Mouse (Mus musculus): ENCODE measurements around the gene Nwd1.
A peak's percentile ranks its signal among the peaks of the same experiment; 100 is the strongest.
"Not testable (repeated sequence)": the region's sequence is repeated elsewhere in the genome, so short reads cannot be mapped to it uniquely, and the experiment has no call there.

Gene Nwd1

DNA sequence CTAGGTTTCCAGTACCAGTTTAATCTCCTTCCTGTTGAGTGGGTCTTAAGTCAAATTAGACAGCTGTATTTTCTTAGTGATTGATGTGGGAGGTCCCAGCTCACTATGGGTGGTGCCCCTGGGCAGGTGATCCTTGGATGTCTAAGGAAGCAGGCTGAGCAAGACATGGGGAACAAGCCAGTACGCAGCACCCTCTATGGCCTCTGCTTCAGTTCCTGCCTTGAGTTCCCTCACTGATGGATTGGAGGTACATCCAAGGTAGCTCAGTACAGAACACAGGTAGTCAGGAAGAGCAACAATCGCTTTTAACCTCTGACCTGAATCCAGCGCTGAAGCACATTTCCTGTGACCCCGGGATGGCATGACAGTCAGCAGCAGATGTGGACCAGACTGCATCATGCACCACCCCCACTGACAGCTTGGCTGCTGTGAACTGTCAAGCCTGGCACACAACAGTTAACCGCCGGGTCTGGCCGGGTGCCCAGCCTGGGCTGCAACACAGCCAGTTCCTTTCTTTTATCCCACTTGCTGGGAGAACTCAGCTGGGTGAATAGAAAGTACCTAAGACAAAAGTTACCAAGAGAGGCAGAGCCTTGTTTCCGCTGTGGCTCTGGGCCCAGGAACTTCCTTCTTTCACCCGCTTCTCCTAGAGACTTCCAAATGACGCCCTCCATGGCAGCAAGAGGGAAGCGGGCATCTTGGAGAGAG is at the start of gene Nwd1:
Gene Nwd1 (plus strand): TSS at position 652 of the 708 bp plus-strand sequence.
- DNase-seq (ENCODE audit: low spot score) = no peak

DNA sequence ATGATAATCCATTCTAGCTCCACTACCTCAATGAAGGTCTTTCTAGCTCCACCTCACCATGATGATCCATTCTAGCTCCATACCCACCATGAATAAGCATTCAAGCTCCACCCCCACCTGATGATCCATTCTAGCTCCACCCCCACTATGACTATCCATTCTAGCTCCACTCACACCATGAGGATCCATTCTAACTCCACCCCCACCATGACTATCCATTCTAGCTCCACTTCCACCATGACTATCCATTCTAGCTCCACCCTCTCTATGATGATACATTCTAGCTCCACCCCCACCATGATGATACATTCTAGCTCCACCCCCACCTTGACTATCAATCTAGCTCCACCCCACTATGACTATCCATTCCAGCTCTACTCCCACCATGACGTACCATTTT is 3.6 kb upstream of the Nwd1 start:
- no peak for DNase-seq (ENCODE audit: low spot score)

DNA sequence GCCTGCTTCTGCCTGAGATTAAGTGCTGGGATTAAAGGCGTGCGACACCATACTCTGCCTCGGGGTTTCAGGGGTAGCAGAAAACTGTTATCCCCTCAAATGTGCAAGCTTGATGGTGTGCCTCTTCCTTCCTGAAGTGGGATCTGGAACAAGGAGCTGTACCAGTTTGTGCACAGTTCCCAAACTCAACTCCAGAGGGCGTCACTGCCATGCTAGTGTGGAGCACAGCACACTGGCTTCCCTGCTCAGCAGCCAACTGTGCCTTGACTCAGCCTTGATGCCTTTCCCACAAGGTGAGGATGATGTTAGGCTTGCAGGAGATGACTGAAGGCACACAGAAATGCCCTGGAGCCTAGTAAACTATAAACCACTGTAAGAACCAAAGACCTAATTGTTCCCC is 1.9 kb upstream of the Nwd1 start:
- DNase-seq (ENCODE audit: low spot score) = no peak

GRCm38 (mm10) chr8:72646768-72647143 is 245 bp downstream of the Nwd1 start:
- no peak for DNase-seq (ENCODE audit: low spot score)

DNA sequence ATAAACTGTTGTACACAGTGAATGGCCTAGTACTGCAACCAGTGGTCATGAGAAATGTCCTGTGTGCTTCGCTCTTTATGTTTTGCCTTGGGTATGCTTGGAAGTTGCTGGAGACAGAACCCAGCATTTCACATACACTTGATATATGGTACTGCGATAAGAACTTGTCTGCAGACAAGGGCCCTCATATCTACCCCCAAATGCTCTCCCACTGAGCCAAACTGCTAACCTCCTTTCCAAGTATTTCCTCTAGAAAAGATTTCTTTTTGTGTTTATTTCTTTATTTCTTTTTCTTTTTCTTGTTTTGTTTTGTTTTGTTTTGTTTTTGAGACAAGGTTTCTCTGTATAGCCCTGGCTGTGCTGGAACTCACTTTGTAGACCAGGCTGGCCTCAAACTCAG is 4.2 kb downstream of the Nwd1 start:
- no peak for DNase-seq (ENCODE audit: low spot score)

GRCm38 (mm10) chr8:72654565-72655521 is 8.3 kb downstream of the Nwd1 start:
- DNase-seq (ENCODE audit: low spot score) = peak; percentile 76

DNA sequence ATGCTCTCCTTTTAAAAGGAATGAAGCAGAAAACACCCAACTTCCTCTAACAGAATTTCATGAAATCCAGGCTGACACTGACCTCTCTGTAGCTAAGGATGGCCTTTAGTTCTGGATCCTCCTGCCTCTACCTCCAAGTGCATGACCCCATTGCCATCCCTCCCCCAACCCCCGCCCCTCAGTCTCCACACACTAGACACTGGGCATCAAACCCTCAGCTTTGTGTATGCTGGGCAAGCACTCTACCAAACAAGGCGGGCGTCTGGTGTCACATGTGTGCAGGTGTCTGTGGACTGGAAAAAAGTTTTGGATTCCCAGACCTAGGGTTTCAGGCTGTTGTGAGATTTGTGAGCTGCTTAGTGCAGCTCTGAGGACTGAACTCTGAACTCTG is 9.0 kb downstream of the Nwd1 start:
- no peak for DNase-seq (ENCODE audit: low spot score)

GRCm38 (mm10) chr8:72659967-72660366 is 13.5 kb downstream of the Nwd1 start:
- DNase-seq (ENCODE audit: low spot score) = no peak

- no peak for DNase-seq (ENCODE audit: low spot score)
Observed at GRCm38 (mm10) chr8:72664107-72664652, 17.7 kb downstream of the Nwd1 start.

DNA sequence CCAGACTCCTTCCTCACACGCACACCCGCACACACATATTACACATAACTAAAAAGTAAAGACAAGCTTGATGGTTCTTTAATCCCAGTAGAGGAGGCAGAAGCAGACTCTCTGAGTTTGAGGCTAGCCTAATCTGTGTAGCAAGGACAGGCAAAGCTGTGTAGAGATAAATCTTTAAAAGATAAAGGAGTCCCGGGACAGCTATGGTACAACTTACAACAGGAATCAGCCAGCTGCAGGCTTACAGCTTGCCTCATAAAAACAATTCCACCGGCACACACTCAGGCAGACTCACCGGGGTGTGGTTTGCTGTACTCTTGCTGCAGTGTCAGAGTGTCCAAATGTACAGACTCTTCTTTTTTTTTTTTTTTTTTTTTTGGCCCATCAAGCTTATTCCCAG is 18.2 kb downstream of the Nwd1 start:
- no peak for DNase-seq (ENCODE audit: low spot score)

GRCm38 (mm10) chr8:72665405-72665804 is 18.9 kb downstream of the Nwd1 start:
- DNase-seq (ENCODE audit: low spot score) = no peak

DNA sequence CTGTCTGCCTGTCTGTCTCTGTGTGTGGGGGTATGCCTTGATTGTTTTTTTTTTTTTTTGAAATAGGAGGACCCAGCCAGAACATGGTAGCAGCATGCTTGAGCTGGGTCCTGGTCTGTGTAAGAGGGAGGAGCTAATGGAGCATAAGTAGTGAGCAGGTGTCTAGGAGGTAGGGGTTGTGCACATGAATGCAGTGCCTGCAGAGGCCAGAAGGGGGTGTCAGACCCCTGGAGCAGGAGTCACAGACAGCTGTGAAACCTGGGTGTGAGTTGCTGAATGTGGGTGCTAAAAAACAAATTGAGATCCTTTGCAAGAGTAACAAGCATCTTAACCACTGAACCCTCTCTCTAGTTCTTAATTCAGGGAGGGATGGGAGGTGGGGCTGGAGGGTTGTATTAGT is 22.4 kb downstream of the Nwd1 start:
- DNase-seq (ENCODE audit: low spot score) = no peak

GRCm38 (mm10) chr8:72672802-72673201 is 26.3 kb downstream of the Nwd1 start:
- no peak for DNase-seq (ENCODE audit: low spot score)

DNA sequence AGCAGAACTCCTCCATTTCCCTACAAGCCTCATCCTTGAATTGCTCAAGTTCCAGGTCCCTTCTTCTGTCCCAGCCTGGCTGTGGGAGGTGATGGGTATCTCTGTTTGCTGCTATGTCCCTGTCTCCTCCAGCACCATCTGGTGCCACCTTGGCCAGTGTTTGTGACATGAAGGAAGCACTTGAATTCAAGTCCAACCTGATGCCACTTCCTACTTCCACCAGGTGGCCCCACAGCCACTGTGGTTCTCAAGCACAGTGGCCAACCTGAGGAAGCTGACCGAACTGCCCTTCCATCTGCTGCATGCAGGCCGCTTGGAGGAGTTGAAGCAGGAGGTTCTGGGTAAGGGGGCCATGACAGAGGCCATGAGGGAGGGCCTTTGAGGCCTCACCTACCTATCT is 27.7 kb downstream of the Nwd1 start:
- no peak for DNase-seq (ENCODE audit: low spot score)

GRCm38 (mm10) chr8:72676436-72676835 is 29.9 kb downstream of the Nwd1 start:
- no peak for DNase-seq (ENCODE audit: low spot score)

DNA sequence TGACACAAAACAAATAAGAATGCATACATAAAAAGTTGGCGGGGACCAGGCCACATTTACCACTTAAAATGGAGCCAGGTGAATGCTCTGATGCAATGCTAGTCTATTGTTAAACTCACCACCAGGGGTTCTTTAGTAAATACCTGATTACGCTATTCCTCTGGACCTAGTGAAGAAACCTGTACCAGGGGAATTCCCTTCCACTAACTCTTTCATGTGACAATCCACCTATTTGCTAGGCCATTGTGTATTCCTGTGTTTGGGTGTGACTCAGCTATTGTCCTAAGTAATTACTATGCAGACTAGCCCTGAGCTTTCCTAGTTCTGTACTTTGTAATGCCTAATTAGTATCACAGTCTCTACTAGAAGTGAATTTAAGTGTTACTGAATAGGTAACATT is 30.3 kb downstream of the Nwd1 start:
- DNase-seq (ENCODE audit: low spot score) = not testable (repeated sequence)

DNA sequence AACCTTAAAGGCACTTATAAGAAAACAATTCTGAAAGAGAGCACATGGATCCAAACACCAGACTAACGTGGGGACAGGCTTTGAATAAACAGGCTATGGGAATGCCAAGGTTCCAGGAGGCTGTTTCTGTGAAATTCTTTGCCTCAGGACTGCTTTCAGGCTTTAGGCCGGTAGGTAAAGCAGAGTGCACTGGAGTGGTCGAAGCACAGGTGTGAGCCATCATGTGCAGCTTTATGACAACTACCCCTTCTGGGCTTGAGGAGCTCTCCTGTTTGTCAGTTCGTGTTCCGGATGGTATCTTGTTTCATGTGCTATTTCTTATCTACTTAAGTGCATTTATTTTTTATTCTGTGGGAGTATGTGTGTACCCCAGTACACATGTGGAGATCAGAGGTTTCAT is 30.8 kb downstream of the Nwd1 start:
- DNase-seq (ENCODE audit: low spot score) = no peak

DNA sequence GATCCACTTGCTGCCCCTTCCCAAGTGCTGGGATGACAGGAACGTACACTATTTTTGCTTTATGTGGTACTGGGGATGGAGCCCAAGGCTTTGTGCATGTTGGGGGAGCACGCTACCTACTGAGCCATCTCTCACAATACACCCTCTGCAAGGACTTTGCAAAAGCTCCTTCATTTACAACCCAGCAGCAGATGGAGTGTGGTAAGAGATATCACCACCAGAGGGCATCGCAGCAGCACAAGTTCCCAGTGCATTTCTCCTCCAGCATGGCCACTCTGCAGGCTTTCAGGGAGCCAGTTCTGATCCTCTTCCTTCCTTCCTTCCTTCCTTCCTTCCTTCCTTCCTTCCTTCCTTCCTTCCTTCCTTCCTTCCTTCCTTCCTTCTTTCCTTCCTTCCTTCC is 33.6 kb downstream of the Nwd1 start:
- peak; percentile 85 for DNase-seq (ENCODE audit: low spot score)

- DNase-seq (ENCODE audit: low spot score) = no peak
Observed at GRCm38 (mm10) chr8:72682051-72682687, 35.7 kb downstream of the Nwd1 start.

- peak; percentile 12 for DNase-seq (ENCODE audit: low spot score)
Observed at GRCm38 (mm10) chr8:72683010-72683521, 36.6 kb downstream of the Nwd1 start.

GRCm38 (mm10) chr8:72683572-72684099 is 37.1 kb downstream of the Nwd1 start:
- not testable (repeated sequence) for DNase-seq (ENCODE audit: low spot score)

GRCm38 (mm10) chr8:72698349-72698926 is 51.9 kb downstream of the Nwd1 start:
- no peak for DNase-seq (ENCODE audit: low spot score)

Measured in embryo, embryonic 10.5 days (tissue).